Mouse (Mus musculus) neural tube, embryonic 11.5 days (tissue): Measurements from ENCODE around the gene Fam216a. TPM values are rescaled to one million over a fixed set of nuclear protein-coding genes. Genes with fewer than 3 reads are reported as not detected.

Experiments used
- ATAC-seq: fragments of 200-750 bp; cut with Nextera tagmentation; 2 replicates; pipeline ENCODE4 v1.8.0; 2017; ENCODE audit warnings: moderate number of reproducible peaks, mild to moderate bottlenecking, moderate TSS enrichment, moderate library complexity; ENCODE audit not compliant: insufficient read depth, low FRiP score, low TSS enrichment
- DNase-seq: peaks from one replicate; pipeline ENCODE4 v3.0.0-alpha.2; 2015; ENCODE audit warnings: low spot score
- H3K27ac ChIP-seq: fragments of 300-500 bp; sonication (generic); 2 replicates; pipeline ENCODE4 v1.5.1; 2014; ENCODE audit warnings: low read depth, mild to moderate bottlenecking, low read length
- H3K27me3 ChIP-seq: fragments of 300-500 bp; sonication (generic); 2 replicates; pipeline ENCODE4 v1.6.1; 2014; ENCODE audit warnings: mild to moderate bottlenecking, low read length, mixed read lengths; ENCODE audit not compliant: control insufficient read depth, insufficient read depth
- H3K36me3 ChIP-seq: fragments of 300-500 bp; sonication (generic); 2 replicates; pipeline ENCODE4 v1.6.1; 2014; ENCODE audit warnings: mild to moderate bottlenecking, low read length, moderate library complexity, mixed read lengths; ENCODE audit not compliant: control insufficient read depth, insufficient read depth
- H3K4me1 ChIP-seq: fragments of 300-500 bp; sonication (generic); 2 replicates; pipeline ENCODE4 v1.6.1; 2014; ENCODE audit warnings: low read length, mixed read lengths; ENCODE audit not compliant: control insufficient read depth, insufficient read depth
- H3K4me2 ChIP-seq: fragments of 300-500 bp; sonication (generic); 2 replicates; pipeline ENCODE4 v1.6.1; 2014; ENCODE audit warnings: low read depth, mild to moderate bottlenecking, moderate library complexity
- H3K4me3 ChIP-seq: fragments of 300-500 bp; sonication (generic); 2 replicates; pipeline ENCODE4 v1.5.1; 2014; ENCODE audit warnings: low read depth, low read length
- H3K9ac ChIP-seq: fragments of 300-500 bp; sonication (generic); 2 replicates; pipeline ENCODE4 v1.6.1; 2014; ENCODE audit warnings: mild to moderate bottlenecking, low read length
- H3K9me3 ChIP-seq: fragments of 300-500 bp; sonication (generic); 2 replicates; pipeline ENCODE4 v1.6.1; 2016; ENCODE audit warnings: low read length; ENCODE audit not compliant: control insufficient read depth
- WGBS: fragments of 180-500 bp; shearing (Covaris S2); extraction: QIAGEN DNeasy Blood & Tissue Kit; methylation state at CpG from one replicate; pipeline ENCODE4 v1.1.7; 2014; 5-methylcytosine and 5-hydroxymethylcytosine counted together
- polyA plus RNA-seq: library from polyadenylated mRNA; unstranded; fragments of >200 nt; fragmentation: Nextera tagmentation; extraction: Ambion mirVana; gene quantifications from 2 replicates; pipeline ENCODE4 v1.2.1, GENCODE M21; 2014

Gene Fam216a
- polyA plus RNA-seq, 1 experiment from 2014 or later = 116 TPM

DNA sequence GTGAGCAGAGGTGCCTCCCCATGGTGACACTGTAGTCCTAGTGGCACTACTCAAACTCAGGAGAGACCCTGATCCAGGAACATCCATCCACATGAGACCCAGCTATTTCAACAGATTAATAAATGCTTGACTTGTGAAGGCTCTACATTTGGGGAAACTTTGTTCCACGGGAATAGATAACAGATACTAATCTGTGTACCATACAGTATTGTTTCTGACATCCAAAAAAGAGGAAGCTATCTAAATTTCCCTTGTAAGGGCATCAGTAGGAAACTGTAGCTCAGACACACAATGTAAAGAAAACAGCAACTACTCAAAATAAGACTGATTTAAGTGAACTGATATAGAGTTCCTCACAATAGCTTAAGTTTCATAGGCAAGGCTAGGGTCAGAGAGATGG is 29.3 kb downstream of the Fam216a start:
- no peaks in the 10 kb centered on the region for H3K27me3 ChIP-seq
- no peak overlapping the region for H3K4me3 ChIP-seq
- DNase-seq = no peak
- no peak overlapping the region for H3K4me2 ChIP-seq
- H3K36me3 ChIP-seq = no peaks in the 10 kb centered on the region
- WGBS = 70% methylated on average over 1 of the region's 1 CpGs
- no peak overlapping the region for H3K27ac ChIP-seq
- H3K4me1 ChIP-seq = no peaks in the 10 kb centered on the region
- no peak for ATAC-seq
- no peaks in the 10 kb centered on the region for H3K9me3 ChIP-seq
- no peak overlapping the region for H3K9ac ChIP-seq

GRCm38 (mm10) chr5:122336554-122337294 is 35.4 kb downstream of the Fam216a start:
- Histone ChIP-seq H3K27me3 (no peaks in the 10 kb centered on the region), H3K4me1 (no peaks in the 10 kb centered on the region), H3K9me3 (no peaks in the 10 kb centered on the region), H3K36me3 (no peaks in the 10 kb centered on the region), H3K27ac (no peak overlapping the region), H3K9ac (no peak overlapping the region), H3K4me2 (no peak overlapping the region), H3K4me3 (no peak overlapping the region)
- WGBS = 92% methylated on average over 7 of the region's 7 CpGs
- ATAC-seq = no peak
- no peak for DNase-seq

DNA sequence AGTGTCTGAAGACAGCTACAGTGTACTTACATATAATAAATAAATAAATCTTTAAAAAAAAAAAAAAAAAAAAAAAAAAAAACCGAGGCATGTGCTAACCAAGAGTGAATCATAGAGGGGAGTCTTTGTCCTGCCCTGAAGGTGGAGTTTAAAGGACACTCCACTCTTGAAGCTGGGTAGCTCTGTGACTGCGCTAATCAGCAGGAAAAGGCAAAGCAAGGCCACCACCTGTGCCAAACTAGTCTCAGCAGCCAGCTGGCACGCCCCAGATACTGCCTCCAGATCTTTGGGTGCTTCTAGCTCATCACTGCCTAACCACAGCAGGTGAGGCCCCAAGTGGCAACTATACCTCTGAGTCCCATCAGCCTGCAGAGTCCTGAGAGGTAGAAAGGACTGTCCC is 37.5 kb downstream of the Fam216a start:
- Histone ChIP-seq H3K4me1 (no peaks in the 10 kb centered on the region), H3K4me3 (no peak overlapping the region), H3K27me3 (no peaks in the 10 kb centered on the region), H3K4me2 (no peak overlapping the region), H3K9me3 (no peaks in the 10 kb centered on the region), H3K9ac (no peak overlapping the region), H3K27ac (no peak overlapping the region), H3K36me3 (no peaks in the 10 kb centered on the region)
- DNase-seq = no peak
- 73% methylated on average over 3 of the region's 3 CpGs for WGBS
- no peak for ATAC-seq

GRCm38 (mm10) chr5:122330269-122330668 is 41.9 kb downstream of the Fam216a start:
- no peak overlapping the region for H3K9ac ChIP-seq
- H3K4me1 ChIP-seq = no peaks in the 10 kb centered on the region
- no peaks in the 10 kb centered on the region for H3K27me3 ChIP-seq
- no peak for DNase-seq
- no peak overlapping the region for H3K4me2 ChIP-seq
- H3K9me3 ChIP-seq = no peaks in the 10 kb centered on the region
- no peak overlapping the region for H3K4me3 ChIP-seq
- no peaks in the 10 kb centered on the region for H3K36me3 ChIP-seq
- no peak overlapping the region for H3K27ac ChIP-seq
- 88% methylated on average over 4 of the region's 4 CpGs for WGBS
- ATAC-seq = no peak

GRCm38 (mm10) chr5:122327283-122327682 is 44.9 kb downstream of the Fam216a start:
- Histone ChIP-seq H3K4me3 (no peak overlapping the region), H3K4me2 (no peak overlapping the region), H3K36me3 (no peaks in the 10 kb centered on the region), H3K4me1 (no peaks in the 10 kb centered on the region), H3K9ac (no peak overlapping the region), H3K27me3 (no peaks in the 10 kb centered on the region), H3K9me3 (no peaks in the 10 kb centered on the region), H3K27ac (no peak overlapping the region)
- DNase-seq = no peak
- ATAC-seq = no peak
- 93% methylated on average over 3 of the region's 3 CpGs for WGBS

DNA sequence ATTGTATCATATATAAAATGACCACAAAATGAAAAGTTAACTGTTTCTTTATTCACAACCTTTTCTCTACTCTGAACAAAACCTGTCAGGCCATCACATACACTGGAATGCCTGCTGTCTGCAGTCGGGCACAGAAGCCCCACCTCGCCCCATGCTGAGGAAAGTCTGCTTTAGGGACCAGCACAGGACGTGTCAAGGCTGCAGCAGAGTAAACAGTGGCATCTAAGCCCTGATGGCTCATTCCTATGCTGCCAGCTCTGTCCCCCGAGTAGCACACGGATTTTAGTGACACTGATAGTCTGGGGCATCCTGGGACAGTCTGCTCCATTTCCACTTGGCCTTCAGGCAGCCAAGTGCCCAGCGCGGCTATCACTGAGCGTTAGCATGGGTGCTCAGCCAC is 46.7 kb downstream of the Fam216a start:
- no peak overlapping the region for H3K9ac ChIP-seq
- ATAC-seq = no peak
- no peak overlapping the region for H3K4me2 ChIP-seq
- H3K36me3 ChIP-seq = no peaks in the 10 kb centered on the region
- no peak for DNase-seq
- H3K9me3 ChIP-seq = no peaks in the 10 kb centered on the region
- H3K27ac ChIP-seq = no peak overlapping the region
- no peaks in the 10 kb centered on the region for H3K27me3 ChIP-seq
- H3K4me3 ChIP-seq = no peak overlapping the region
- H3K4me1 ChIP-seq = no peaks in the 10 kb centered on the region
- WGBS = 86% methylated on average over 8 of the region's 8 CpGs

DNA sequence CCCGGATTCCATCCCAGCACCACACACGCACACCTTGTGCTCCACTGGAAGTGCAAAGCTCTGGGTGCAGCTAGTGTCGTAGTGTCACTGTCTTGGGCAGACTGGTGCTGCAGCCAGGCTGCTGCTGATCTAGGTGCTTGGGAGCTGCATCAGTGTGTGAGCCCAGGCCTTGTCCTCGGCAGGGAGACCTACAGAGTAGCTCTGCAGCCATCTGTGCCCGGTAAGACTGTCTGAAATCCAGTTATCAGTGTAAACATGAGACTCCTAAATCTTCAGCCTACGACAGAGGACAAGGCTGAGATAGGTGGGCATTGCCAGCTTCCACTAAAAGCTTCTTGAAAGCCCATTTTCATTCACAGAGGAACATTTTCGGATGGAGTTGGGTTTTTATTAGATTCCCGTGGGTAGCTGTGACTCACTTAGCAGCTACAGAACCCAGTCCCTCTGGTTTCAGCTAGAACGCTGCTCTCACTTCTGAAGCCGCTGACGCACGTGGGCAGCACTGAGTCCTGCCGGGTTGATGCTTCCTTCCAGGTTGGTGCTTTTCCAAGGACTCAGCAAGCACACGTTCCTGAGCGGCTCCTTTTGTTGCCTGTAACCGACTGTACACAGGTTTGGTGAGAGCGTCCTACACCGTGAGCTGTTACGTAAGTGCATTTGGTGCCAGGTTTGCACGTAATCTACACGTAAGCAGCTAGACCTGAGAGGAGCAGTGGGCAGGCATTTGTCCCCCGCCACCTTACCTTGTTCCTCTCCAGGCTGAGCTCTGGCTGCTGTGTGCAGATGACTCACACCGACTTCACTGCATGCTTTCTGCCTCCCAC is 47.3 kb downstream of the Fam216a start:
- H3K4me1 ChIP-seq = no peaks in the 10 kb centered on the region
- no peaks in the 10 kb centered on the region for H3K27me3 ChIP-seq
- no peak overlapping the region for H3K9ac ChIP-seq
- H3K4me3 ChIP-seq = no peak overlapping the region
- DNase-seq (no peak), ATAC-seq (no peak)
- H3K36me3 ChIP-seq = no peaks in the 10 kb centered on the region; the same call in 1 of the 2 replicates
- no peak overlapping the region for H3K27ac ChIP-seq
- no peaks in the 10 kb centered on the region for H3K9me3 ChIP-seq
- H3K4me2 ChIP-seq = no peak overlapping the region
- WGBS = 89% methylated on average over 23 of the region's 23 CpGs

GRCm38 (mm10) chr5:122323523-122323922 is 48.6 kb downstream of the Fam216a start:
- 75% methylated on average over 8 of the region's 8 CpGs for WGBS
- H3K36me3 ChIP-seq = no peaks in the 10 kb centered on the region; the same call in 1 of the 2 replicates

More at GRCm38 (mm10) chr5:122323523-122323922, 48.6 kb downstream of the Fam216a start:
- Histone ChIP-seq H3K9ac (no peak overlapping the region), H3K4me2 (no peak overlapping the region), H3K27me3 (no peaks in the 10 kb centered on the region), H3K27ac (no peak overlapping the region), H3K4me1 (no peaks in the 10 kb centered on the region), H3K9me3 (no peaks in the 10 kb centered on the region), H3K4me3 (no peak overlapping the region)
- DNase-seq (no peak), ATAC-seq (no peak)
